Mouse (Mus musculus) hindbrain, postnatal 0 days (tissue): ENCODE measurements around the gene Cdc42se1. TPM values are rescaled to one million over a fixed set of nuclear protein-coding genes. Genes with fewer than 3 reads are reported as not detected.

Experiments used
- ATAC-seq: fragments of 200-750 bp; cut with Nextera tagmentation; 2 replicates; pipeline ENCODE4 v1.8.0; 2017; ENCODE audit warnings: mild to moderate bottlenecking, moderate TSS enrichment, moderate library complexity
- DNase-seq: peaks from one replicate; pipeline ENCODE4 v3.0.0-alpha.2; 2015; ENCODE audit warnings: low spot score
- H3K27ac ChIP-seq: fragments of 300-500 bp; sonication (generic); 2 replicates; pipeline ENCODE4 v1.5.1; 2014; ENCODE audit warnings: mild to moderate bottlenecking
- H3K27me3 ChIP-seq: fragments of 300-500 bp; sonication (generic); 2 replicates; pipeline ENCODE4 v1.6.1; 2014; ENCODE audit warnings: low read length, mixed read lengths; ENCODE audit not compliant: insufficient read depth
- H3K36me3 ChIP-seq: fragments of 300-500 bp; sonication (generic); 2 replicates; pipeline ENCODE4 v1.6.1; 2014; ENCODE audit warnings: low read length, mixed read lengths; ENCODE audit not compliant: insufficient read depth
- H3K4me1 ChIP-seq: fragments of 300-500 bp; sonication (generic); 2 replicates; pipeline ENCODE4 v1.6.1; 2014; ENCODE audit warnings: antibody characterized with exemption, low read length, mixed read lengths; ENCODE audit not compliant: insufficient read depth
- H3K4me2 ChIP-seq: fragments of 300-500 bp; sonication (generic); 2 replicates; pipeline ENCODE4 v1.6.1; 2014; ENCODE audit warnings: low read depth, mild to moderate bottlenecking, low read length, moderate library complexity, mixed read lengths
- H3K4me3 ChIP-seq: fragments of 300-500 bp; sonication (generic); 2 replicates; pipeline ENCODE4 v1.5.1; 2014; ENCODE audit warnings: low read length
- H3K9ac ChIP-seq: fragments of 300-500 bp; sonication (generic); replicated peaks from 2 replicates; pipeline ENCODE4 v1.6.1; 2014; ENCODE audit warnings: mild to moderate bottlenecking, low read length, moderate library complexity, mixed read lengths
- H3K9me3 ChIP-seq: fragments of 300-500 bp; sonication (generic); 2 replicates; pipeline ENCODE4 v1.6.1; 2016; ENCODE audit warnings: low read length, mixed read lengths
- CTCF ChIP-seq: IDR thresholded peaks from 2 replicates; pipeline ENCODE4 v1.5.1; 2016; ENCODE audit warnings: antibody characterized with exemption, control low read depth, low read depth
- WGBS: fragments of 180-500 bp; shearing (Covaris S2); extraction: QIAGEN DNeasy Blood & Tissue Kit; methylation state at CpG from one replicate; pipeline ENCODE4 v1.1.7; 2014; 5-methylcytosine and 5-hydroxymethylcytosine counted together
- polyA plus RNA-seq: library from polyadenylated mRNA; unstranded; fragments of >200 nt; fragmentation: Nextera tagmentation; extraction: Ambion mirVana; gene quantifications from 2 replicates; pipeline ENCODE4 v1.2.1, GENCODE M21; 2015
- total RNA-seq: library from RNA; depleted of rRNA; stranded (reverse); fragments of >200 nt; gene quantifications from 2 replicates; pipeline ENCODE4 v1.2.3, GENCODE M21; 2014; rRNA removed

Cdc42se1 gene
- total and polyA plus RNA-seq, 2 experiments from 2014 or later: 54.0 to 60.4 TPM

- peak overlapping the region; percentile 67 for H3K9ac ChIP-seq
- no peaks in the 10 kb centered on the region for H3K27me3 ChIP-seq
- peak overlapping the region; percentile 70 for H3K4me3 ChIP-seq
- H3K4me1 ChIP-seq: peaks cover 6% of the 10 kb centered on the region; the same call in 1 of the 2 replicates
- peak; percentile 58 for TF ChIP-seq CTCF
- H3K27ac ChIP-seq: peak overlapping the region; percentile 90
- ATAC-seq: peak; percentile 80
- peak overlapping the region; percentile 86 for H3K4me2 ChIP-seq
- under 1% methylated on average over 50 of the region's 51 CpGs for WGBS
- H3K9me3 ChIP-seq: no peaks in the 10 kb centered on the region
- H3K36me3 ChIP-seq: peaks cover 3% of the 10 kb centered on the region; the same call in 1 of the 2 replicates
- DNase-seq: peak; percentile 87
Observed at GRCm38 (mm10) chr3:95282865-95283588, 54.5 kb downstream of the Cdc42se1 start.

GRCm38 (mm10) chr3:95283589-95283941 lies 55.0 kb downstream of the Cdc42se1 start:
- WGBS: under 1% methylated on average over 7 of the region's 7 CpGs

GRCm38 (mm10) chr3:95284062-95284461 lies 55.5 kb downstream of the Cdc42se1 start:
- Histone ChIP-seq H3K9me3 (no peaks in the 10 kb centered on the region), H3K4me2 (peak overlapping the region; percentile 86), H3K36me3 (peaks cover 4% of the 10 kb centered on the region; the same call in 1 of the 2 replicates), H3K4me3 (peak overlapping the region; percentile 70), H3K4me1 (peaks cover 6% of the 10 kb centered on the region; the same call in 1 of the 2 replicates), H3K27ac (peak overlapping the region; percentile 90; the same call in 1 of the 2 replicates), H3K9ac (0 out of 2 replicates have a peak overlapping the region, but pooled peaks have one; percentile 67), H3K27me3 (no peaks in the 10 kb centered on the region)
- no peak for TF ChIP-seq CTCF
- DNase-seq: no peak
- 12% methylated on average over 1 of the region's 1 CpGs for WGBS
- ATAC-seq: no peak

More at GRCm38 (mm10) chr3:95283589-95283941, 55.0 kb downstream of the Cdc42se1 start:
- Histone ChIP-seq H3K4me3 (peak overlapping the region; percentile 70), H3K9me3 (no peaks in the 10 kb centered on the region), H3K27ac (peak overlapping the region; percentile 90), H3K4me2 (peak overlapping the region; percentile 86), H3K36me3 (peaks cover 4% of the 10 kb centered on the region; the same call in 1 of the 2 replicates), H3K27me3 (no peaks in the 10 kb centered on the region), H3K9ac (peak overlapping the region; percentile 67), H3K4me1 (peaks cover 6% of the 10 kb centered on the region; the same call in 1 of the 2 replicates)
- DNase-seq: no peak
- no peak for TF ChIP-seq CTCF
- ATAC-seq: no peak

GRCm38 (mm10) chr3:95284501-95285281 lies 56.2 kb downstream of the Cdc42se1 start:
- Histone ChIP-seq H3K9ac (0 out of 2 replicates have a peak overlapping the region, but pooled peaks have one; percentile 2), H3K27me3 (no peaks in the 10 kb centered on the region), H3K9me3 (no peaks in the 10 kb centered on the region), H3K4me3 (no peak overlapping the region), H3K4me2 (peak overlapping the region; percentile 86), H3K36me3 (peaks cover 4% of the 10 kb centered on the region; the same call in 1 of the 2 replicates), H3K27ac (no peak overlapping the region), H3K4me1 (peaks cover 6% of the 10 kb centered on the region; the same call in 1 of the 2 replicates)
- DNase-seq (no peak), ATAC-seq (no peak)
- TF ChIP-seq CTCF: no peak
- WGBS: 83% methylated on average over 12 of the region's 12 CpGs

- H3K9ac ChIP-seq: no peak overlapping the region
- TF ChIP-seq CTCF: no peak
Observed at GRCm38 (mm10) chr3:95285390-95285789, 56.9 kb downstream of the Cdc42se1 start.

More at GRCm38 (mm10) chr3:95285390-95285789, 56.9 kb downstream of the Cdc42se1 start:
- peaks cover 4% of the 10 kb centered on the region; the same call in 1 of the 2 replicates for H3K36me3 ChIP-seq
- no peak for ATAC-seq
- H3K9me3 ChIP-seq: no peaks in the 10 kb centered on the region
- WGBS: 90% methylated on average over 5 of the region's 5 CpGs
- peaks cover 6% of the 10 kb centered on the region; the same call in 1 of the 2 replicates for H3K4me1 ChIP-seq
- H3K27ac ChIP-seq: no peak overlapping the region
- DNase-seq: no peak
- H3K4me2 ChIP-seq: no peak overlapping the region
- no peaks in the 10 kb centered on the region for H3K27me3 ChIP-seq
- no peak overlapping the region for H3K4me3 ChIP-seq

Other genes with a start within 250 kb of the Cdc42se1 start
- 34.1 and 35.4 TPM in 2 replicates for gene Zfp687, start 213.3 kb upstream of the Cdc42se1 start, total RNA-seq
- gene Zfp687, start 213.3 kb upstream of the Cdc42se1 start, polyA plus RNA-seq: 17.3 and 18.0 TPM in 2 replicates
- 208 and 210 TPM in 2 replicates for gene Psmd4, start 186.1 kb upstream of the Cdc42se1 start, total RNA-seq
- 267 and 272 TPM in 2 replicates for gene Psmd4, start 186.1 kb upstream of the Cdc42se1 start, polyA plus RNA-seq
- gene Pip5k1a, start 121.8 kb upstream of the Cdc42se1 start, total RNA-seq: 15.5 and 18.5 TPM in 2 replicates
- gene Pip5k1a, start 121.8 kb upstream of the Cdc42se1 start, polyA plus RNA-seq: 12.4 and 14.7 TPM in 2 replicates
- gene Vps72, start 117.7 kb upstream of the Cdc42se1 start, total RNA-seq: 52.7 and 53.6 TPM in 2 replicates
- 121 and 123 TPM in 2 replicates for gene Vps72, start 117.7 kb upstream of the Cdc42se1 start, polyA plus RNA-seq
- 0.43 and 0.73 TPM in 2 replicates for gene Tmod4, start 104.3 kb upstream of the Cdc42se1 start, total RNA-seq
- gene Tmod4, start 104.3 kb upstream of the Cdc42se1 start, polyA plus RNA-seq: 1.1 and 1.5 TPM in 2 replicates
- 44.6 and 56.7 TPM in 2 replicates for gene Scnm1, start 94.7 kb upstream of the Cdc42se1 start, total RNA-seq
- gene Scnm1, start 94.7 kb upstream of the Cdc42se1 start, polyA plus RNA-seq: 72.1 and 75.7 TPM in 2 replicates
- gene Lysmd1, start 94.6 kb upstream of the Cdc42se1 start, total RNA-seq: 33.4 and 38.5 TPM in 2 replicates
- 39.2 and 42.4 TPM in 2 replicates for gene Lysmd1, start 94.6 kb upstream of the Cdc42se1 start, polyA plus RNA-seq
- gene Tnfaip8l2, start 86.4 kb upstream of the Cdc42se1 start, total RNA-seq: 1.9 and 2.3 TPM in 2 replicates
- gene Tnfaip8l2, start 86.4 kb upstream of the Cdc42se1 start, polyA plus RNA-seq: 3.1 and 3.6 TPM in 2 replicates
- 127 and 172 TPM in 2 replicates for gene Sema6c, start 68.3 kb upstream of the Cdc42se1 start, total RNA-seq
- 15.6 and 16.4 TPM in 2 replicates for gene Sema6c, start 68.3 kb upstream of the Cdc42se1 start, polyA plus RNA-seq
- gene Gabpb2, start 10.8 kb upstream of the Cdc42se1 start, total RNA-seq: 8.6 and 9.2 TPM in 2 replicates
- gene Gabpb2, start 10.8 kb upstream of the Cdc42se1 start, polyA plus RNA-seq: 2.6 and 2.9 TPM in 2 replicates
- 347 and 357 TPM in 2 replicates for gene Mllt11, start 3.4 kb downstream of the Cdc42se1 start, total RNA-seq
- 446 and 473 TPM in 2 replicates for gene Mllt11, start 3.4 kb downstream of the Cdc42se1 start, polyA plus RNA-seq
- 0.14 and 1.4 TPM in 2 replicates for gene Gm128, start 12.9 kb downstream of the Cdc42se1 start, total RNA-seq
- gene Gm128, start 12.9 kb downstream of the Cdc42se1 start, polyA plus RNA-seq: 0.49 and 0.61 TPM in 2 replicates
- not detected in 2 replicates for gene Bnipl, start 22.5 kb downstream of the Cdc42se1 start, total RNA-seq
- 0.24 TPM in 1 of 2 replicates, not detected in the other for gene Bnipl, start 22.5 kb downstream of the Cdc42se1 start, polyA plus RNA-seq
- gene Mindy1, start 52.6 kb downstream of the Cdc42se1 start, total RNA-seq: 31.1 and 31.8 TPM in 2 replicates
- gene Mindy1, start 52.6 kb downstream of the Cdc42se1 start, polyA plus RNA-seq: 32.6 and 33.8 TPM in 2 replicates
- gene Prune1, start 53.3 kb downstream of the Cdc42se1 start, total RNA-seq: 72.7 and 77.4 TPM in 2 replicates
- gene Prune1, start 53.3 kb downstream of the Cdc42se1 start, polyA plus RNA-seq: 56.6 and 60.4 TPM in 2 replicates
- 0.31 TPM in 1 of 2 replicates, not detected in the other for gene Anxa9, start 78.4 kb downstream of the Cdc42se1 start, total RNA-seq
- gene Anxa9, start 78.4 kb downstream of the Cdc42se1 start, polyA plus RNA-seq: 0.28 and 0.48 TPM in 2 replicates
- gene Cers2, start 86.1 kb downstream of the Cdc42se1 start, total RNA-seq: 43.7 and 64.0 TPM in 2 replicates
- gene Cers2, start 86.1 kb downstream of the Cdc42se1 start, polyA plus RNA-seq: 87.4 and 90.5 TPM in 2 replicates
- gene Setdb1, start 128.5 kb downstream of the Cdc42se1 start, total RNA-seq: 36.6 and 50.8 TPM in 2 replicates
- gene Setdb1, start 128.5 kb downstream of the Cdc42se1 start, polyA plus RNA-seq: 26.4 and 26.5 TPM in 2 replicates
- not detected in 2 replicates for gene 4930558C23Rik, start 174.1 kb downstream of the Cdc42se1 start, total RNA-seq
- gene 4930558C23Rik, start 174.1 kb downstream of the Cdc42se1 start, polyA plus RNA-seq: not detected in 2 replicates
- 16.0 and 16.7 TPM in 2 replicates for gene Arnt, start 205.7 kb downstream of the Cdc42se1 start, total RNA-seq
- 9.6 and 11.6 TPM in 2 replicates for gene Arnt, start 205.7 kb downstream of the Cdc42se1 start, polyA plus RNA-seq